Mouse (Mus musculus) monocyte, adult 2 months (primary cell): ENCODE data around the gene Cd34.

Experiments
- DNase-seq, 2 experiments: peaks; one replicate each; pipeline ENCODE4 v3.0.0; 2022; ENCODE audit warnings: low spot score in 2 of 2, low read depth in 1 of 2

The Cd34 gene

GRCm38 (mm10) chr1:194962712-194963111 lies 24.1 kb downstream of the Cd34 start:
- DNase-seq, result no peak

GRCm38 (mm10) chr1:194971980-194972379 lies 33.4 kb downstream of the Cd34 start:
- no peak for DNase-seq

GRCm38 (mm10) chr1:194976164-194976516 lies 37.5 kb downstream of the Cd34 start:
- DNase-seq, result peak; percentile 42 to 82

- peak; percentile 18 to 25 for DNase-seq
These were observed 38.1 kb downstream of the Cd34 start for GRCm38 (mm10) chr1:194976517-194977370.

- DNase-seq, result no peak
These were observed 38.7 kb downstream of the Cd34 start for GRCm38 (mm10) chr1:194977371-194977761.

- no peak for DNase-seq
These were observed 39.5 kb downstream of the Cd34 start for GRCm38 (mm10) chr1:194977946-194978720.

- DNase-seq, result no peak
These were observed 42.3 kb downstream of the Cd34 start for GRCm38 (mm10) chr1:194980826-194981435.

GRCm38 (mm10) chr1:194982931-194983690 lies 44.5 kb downstream of the Cd34 start:
- no peak for DNase-seq

- no peak for DNase-seq
These were observed 46.3 kb downstream of the Cd34 start for GRCm38 (mm10) chr1:194984914-194985313.

GRCm38 (mm10) chr1:194985442-194986210 lies 47.0 kb downstream of the Cd34 start:
- no peak for DNase-seq

GRCm38 (mm10) chr1:194989024-194989423 lies 50.4 kb downstream of the Cd34 start:
- no peak for DNase-seq

- DNase-seq, result no peak
These were observed 52.4 kb downstream of the Cd34 start for GRCm38 (mm10) chr1:194990976-194991375.

- no peak for DNase-seq
These were observed 53.0 kb downstream of the Cd34 start for GRCm38 (mm10) chr1:194991654-194992053.

- no peak for DNase-seq
These were observed 54.1 kb downstream of the Cd34 start for GRCm38 (mm10) chr1:194992589-194993317.

- no peak for DNase-seq
These were observed 54.9 kb downstream of the Cd34 start for GRCm38 (mm10) chr1:194993409-194993988.

- DNase-seq, result no peak
These were observed 55.6 kb downstream of the Cd34 start for GRCm38 (mm10) chr1:194994262-194994661.

- DNase-seq, result peak; percentile 51 to 58
These were observed 56.6 kb downstream of the Cd34 start for GRCm38 (mm10) chr1:194995196-194995595.

- DNase-seq, result no peak
These were observed 59.8 kb downstream of the Cd34 start for GRCm38 (mm10) chr1:194998396-194998795.

GRCm38 (mm10) chr1:195003328-195003727 lies 64.7 kb downstream of the Cd34 start:
- no peak for DNase-seq
